Mouse (Mus musculus) CD4-positive, CD25-positive, alpha-beta regulatory T cell, adult 2 months (primary cell): ENCODE results near the gene Stx3.

Source experiments
- DNase-seq: peaks from one replicate; pipeline ENCODE4 v3.0.0-alpha.2; 2012; ENCODE audit warnings: low read depth, low spot score

Gene Stx3

DNA sequence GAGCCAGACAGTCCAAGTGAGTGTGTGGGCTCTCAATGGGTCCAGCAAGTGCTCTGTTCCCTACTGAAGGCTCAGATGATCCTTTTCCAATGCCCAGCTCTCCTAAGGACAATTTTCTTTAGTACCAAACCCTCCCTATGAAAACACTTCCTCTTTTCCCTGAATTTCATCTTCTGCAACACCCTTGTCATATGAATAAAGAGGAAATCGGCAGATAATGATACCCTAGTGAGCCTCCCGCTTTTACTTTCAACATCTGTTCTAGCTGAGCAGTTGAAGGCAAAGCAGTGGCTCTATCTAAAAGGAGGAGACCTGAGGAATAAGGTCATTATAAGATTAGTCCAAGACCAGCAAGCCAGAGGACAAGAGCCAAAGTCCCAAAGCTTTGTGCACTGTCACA is 10.8 kb downstream of the Stx3 start:
- DNase-seq: no peak

DNA sequence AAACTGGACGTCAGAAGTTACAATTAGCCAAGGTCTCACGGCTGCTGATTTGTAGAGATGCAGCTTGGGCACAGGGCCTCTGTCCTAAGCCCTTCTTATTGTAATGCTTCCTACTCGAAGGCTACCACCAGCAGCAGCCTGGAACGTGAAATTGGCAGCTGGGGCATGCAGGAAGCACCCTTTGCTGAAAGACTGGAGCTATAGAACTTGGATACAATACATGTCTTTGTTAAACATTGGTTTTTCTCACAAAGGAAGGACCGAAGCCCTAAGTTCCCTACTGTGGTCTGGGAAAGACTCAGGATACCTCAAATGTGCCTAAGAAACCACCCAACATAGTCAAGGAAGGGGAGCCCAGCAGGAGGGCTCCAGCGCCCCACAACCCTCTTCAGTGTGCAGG is 11.4 kb downstream of the Stx3 start:
- DNase-seq: no peak

DNA sequence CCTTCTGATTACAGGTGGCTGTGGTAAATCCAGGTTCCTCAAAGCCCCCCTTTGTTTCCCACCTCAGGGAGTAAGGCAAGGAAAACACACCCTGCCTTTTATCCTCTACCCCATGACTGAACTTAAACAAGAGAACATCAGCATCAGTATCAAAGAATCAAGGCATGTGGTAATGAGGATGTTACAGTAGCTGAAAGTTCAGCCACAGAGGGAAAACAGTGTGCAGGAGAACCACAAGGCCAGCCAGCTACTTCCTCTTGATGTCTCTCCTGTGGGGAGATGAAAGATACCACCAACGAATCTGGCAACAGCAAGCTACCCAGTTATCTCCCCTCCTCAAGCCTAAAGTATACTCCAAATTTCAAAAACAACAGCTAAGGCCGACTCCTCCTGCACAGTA is 12.0 kb downstream of the Stx3 start:
- DNase-seq: no peak

DNA sequence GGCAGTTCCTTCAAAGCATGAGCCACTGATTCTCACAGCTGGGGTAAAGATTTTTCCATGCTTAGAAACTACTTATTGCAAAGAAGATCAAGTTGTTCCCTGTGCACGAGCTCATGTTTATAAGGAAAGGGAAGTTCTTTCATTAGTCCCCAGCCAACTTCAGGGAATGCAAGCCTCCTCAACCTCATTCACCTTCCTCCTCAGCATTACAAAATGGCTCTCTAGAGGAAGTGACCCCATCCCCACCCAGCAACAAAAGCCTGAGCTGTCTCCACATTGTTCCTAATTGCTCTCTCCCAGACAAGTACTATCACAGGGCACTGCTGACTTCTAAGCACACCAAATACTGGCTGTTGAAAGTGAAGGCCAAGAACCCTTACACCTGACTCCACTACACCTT is 14.8 kb downstream of the Stx3 start:
- DNase-seq: no peak

DNA sequence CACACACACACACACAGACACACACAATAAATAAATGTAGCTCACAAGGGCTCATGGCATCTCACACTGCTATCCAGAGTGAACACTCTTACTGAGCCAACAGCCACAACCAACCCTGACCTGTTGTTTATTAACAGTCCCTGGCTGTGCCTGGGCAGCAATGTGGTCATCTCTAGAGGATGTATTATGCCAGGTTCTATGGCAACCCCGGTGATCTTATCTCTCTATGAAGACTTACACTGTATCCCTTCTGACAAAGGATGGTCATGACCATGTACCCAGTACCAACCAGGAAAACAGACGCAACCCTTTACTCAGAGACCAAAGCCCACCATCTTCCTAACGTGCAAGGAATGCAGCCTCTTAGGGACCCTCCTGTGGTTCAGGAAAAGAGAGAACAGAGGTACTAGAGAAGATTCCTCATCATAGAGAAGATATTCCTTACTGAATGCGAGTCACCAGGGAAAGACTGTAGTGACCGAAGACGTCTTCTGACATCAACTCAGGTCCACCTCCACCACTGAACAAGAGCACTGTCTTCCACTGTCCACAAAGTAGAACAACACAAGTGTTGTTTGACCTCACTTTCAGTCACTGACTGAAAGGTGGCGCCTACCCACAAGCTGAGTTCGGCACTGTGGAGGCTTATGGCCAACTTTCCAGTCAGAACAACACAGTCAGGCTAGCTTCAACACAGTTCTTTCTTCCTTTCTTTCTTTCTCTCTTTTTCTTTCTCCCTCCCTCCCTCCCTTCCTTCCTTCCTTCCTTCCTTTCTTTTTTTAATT is 18.5 kb downstream of the Stx3 start:
- peak; percentile 7 for DNase-seq

DNA sequence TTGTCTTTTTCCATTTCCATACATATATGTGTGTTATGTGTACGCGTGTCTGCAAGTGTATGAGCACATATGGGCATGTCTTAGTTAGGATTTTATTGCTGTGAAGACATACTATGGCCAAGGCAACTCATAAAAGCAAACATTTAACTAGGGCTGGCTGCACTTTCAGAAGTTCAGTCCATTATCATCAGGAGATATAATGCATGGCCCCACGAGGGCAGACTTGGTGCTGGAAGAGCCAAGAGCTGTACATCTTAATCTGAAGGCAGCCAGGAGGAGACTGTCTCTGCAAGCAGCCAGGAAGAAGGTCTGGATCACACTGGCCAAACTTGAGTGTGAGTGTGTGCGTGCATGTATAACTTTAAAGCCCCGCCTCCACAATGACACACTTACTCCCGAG is 24.8 kb downstream of the Stx3 start:
- DNase-seq: no peak

DNA sequence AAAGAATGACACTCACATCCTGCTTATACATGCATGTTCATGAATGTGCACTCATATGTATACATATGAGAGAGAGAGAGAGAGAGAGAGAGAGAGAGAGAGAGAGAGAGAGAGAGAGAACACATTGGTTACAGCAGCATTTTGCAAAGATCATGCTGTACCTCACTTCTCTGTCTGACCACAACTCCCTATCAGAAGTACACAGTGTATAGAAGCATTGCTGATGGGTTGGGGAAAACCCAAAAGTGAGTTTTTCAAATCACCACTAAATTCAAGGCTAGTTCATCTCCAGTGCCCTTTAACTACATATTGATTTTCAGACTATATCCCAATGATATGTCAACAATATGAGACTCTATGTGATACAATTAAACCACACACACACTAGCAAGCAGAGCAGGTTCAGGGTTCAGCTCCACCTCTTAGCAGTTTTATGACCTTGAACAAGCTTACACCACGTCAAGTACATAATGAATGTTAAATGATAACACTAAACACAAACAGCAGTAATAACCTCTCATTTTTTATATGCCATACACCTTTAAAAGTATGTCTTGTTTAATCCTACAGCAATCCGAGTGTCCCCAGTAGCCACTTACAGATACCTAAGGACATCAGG is 25.4 kb downstream of the Stx3 start:
- DNase-seq: no peak

DNA sequence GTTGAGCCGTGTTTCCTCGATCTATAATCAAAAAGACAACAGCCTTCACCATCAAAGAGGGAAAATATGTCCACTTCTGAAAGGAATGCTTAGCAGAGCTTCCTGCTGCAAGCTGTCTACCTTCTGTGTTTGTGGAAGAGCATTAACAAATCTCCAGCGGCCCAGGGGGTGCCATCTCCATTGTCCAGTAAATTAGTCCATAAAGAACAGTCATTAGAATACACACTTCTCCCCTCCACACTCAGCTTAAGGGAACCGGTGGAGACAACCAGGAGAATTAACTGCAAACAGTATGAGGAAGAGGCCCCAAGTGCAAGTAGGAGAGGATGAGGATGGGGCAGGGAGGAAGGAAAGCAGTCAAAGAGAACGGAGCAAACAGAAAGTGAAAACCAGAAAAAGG is 27.4 kb downstream of the Stx3 start:
- DNase-seq: no peak

DNA sequence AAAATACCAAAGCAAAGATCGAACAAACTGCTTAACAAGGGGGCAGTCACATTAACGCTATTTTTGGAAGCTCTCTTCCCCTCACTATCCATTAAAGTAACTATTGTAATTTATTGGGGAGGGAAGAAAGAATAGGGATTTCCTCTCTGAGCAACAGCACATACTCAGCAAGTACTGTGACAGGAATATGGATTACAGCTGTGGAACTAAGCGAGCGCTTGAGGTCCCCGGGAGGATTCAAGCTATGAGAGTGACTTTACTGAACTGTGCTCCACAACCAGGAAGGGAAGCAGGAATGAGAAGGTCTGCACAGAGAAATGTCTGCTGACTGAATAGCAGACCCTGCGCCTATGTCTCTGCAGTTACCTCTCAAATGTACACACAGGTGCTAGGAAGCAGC is 30.3 kb downstream of the Stx3 start:
- DNase-seq: no peak

DNA sequence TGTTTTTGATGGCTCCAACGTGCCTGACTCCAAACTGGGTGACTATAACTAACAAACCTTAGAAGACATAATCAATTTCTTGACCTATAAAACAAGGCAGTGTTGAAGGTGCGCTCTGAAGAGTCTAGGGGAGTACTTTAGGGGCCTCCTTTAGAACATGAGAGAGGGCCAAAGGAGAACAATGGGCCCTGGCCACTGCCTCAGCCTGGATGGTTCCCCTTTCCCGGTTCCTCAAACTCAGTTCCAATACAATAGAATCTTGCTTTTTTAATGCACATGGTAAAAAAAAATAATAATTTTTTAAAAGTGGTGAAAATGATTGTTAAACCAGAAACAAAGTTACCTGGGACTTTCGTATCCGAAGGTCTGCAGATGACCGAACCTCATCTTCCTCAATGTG is 31.4 kb downstream of the Stx3 start:
- no peak for DNase-seq

DNA sequence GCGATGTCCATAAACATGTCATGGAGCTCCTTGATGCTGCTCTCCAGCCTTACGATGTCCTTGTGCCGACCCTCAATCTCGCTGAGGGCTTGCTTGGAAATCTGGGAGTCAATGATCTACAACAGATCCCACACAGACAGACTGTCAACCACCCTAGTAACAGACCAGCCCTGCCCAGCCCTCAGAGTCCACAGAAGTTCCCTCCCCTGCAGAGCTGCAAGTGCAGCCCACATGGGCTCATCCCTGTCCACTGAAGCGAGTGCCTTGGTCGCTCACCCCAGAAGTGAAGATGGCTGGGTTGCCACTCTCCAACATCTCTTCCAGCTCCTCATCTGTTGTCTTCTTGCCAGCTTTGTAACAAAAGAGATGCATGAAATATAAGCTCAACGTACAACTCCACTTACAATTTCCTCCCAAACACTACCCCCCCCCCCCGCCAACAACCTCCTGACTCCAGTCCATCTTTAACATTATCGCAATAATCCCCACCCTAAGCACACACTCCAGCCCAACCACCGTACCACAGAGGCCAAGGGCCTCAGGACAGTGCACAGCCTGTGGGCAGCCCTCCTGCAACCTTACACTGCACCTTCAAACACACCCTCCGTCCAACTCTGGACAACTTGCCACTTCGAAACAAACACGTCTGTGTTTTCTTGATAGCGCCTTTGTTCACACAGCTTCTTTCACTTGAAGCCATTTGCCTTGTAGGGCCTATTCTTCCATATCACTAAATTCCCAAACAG is 33.6 kb downstream of the Stx3 start:
- no peak for DNase-seq

DNA sequence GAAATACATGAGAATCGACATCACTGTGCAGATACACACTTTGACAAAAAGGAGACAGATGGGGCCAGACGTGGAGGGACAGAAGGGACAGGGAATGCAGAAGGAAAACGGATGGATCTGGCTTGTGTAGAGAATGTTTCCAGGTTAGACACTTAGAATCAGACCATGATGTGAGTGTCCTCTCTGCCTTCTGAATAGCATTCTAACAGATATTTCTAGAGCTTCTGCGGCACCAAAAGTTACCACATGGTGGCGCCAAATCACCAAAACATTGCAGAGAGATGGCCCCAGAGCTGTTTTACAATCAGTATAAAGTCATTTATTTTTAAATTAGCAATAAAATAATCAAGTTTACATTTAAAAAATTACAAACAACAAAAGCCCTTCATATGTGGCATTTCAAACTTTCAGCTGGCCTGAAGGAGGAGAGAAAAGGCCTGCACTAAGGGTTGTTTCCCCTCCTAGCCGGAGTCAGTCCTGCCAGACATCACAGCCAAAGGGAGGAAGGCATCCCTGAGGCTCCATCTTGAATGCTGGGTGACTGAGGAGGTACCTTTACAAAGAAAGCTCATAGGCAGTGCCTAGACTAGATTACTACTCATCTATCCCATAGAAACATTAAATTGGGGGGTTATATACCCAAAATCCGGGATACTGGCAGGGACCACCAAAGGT is 41.9 kb downstream of the Stx3 start:
- peak; percentile 72 for DNase-seq

DNA sequence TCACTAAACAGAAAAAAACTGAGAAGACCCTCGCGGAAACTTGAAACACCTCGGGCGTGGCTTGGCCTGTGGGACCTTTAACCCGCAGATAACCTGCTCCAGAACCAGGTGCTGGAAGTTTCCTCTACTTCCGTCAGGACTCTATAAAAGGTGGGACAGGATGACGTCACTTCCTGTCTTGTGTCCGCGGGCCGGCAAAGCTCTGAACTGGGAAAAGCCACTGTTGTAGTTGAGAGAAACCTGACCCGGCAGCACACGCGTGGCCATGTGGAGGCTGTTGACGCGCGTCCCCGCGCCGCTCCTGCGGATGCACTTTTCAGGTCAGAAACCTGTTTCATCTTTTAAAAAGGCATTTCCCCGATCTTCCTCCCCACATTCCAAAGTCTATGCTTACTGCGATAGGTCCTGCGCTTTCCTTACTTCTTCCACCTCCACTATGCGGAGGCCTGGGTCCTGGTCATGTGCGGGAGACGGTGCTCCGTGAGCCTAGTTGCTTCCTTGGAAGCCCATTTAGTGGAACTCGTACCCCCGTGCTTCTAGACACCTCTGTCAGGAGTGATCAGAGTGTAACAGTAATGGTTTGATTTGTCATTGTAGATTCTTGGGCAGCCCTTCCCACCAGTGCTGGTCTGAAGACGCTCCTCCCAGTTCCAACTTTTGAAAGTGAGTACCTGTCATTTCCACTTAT is 48.9 kb downstream of the Stx3 start, which contains the start of gene Mrpl16:
Gene Mrpl16, plus strand, starts transcription at position 187 of the 688 bp plus-strand sequence.
- peak; percentile 94 for DNase-seq

DNA sequence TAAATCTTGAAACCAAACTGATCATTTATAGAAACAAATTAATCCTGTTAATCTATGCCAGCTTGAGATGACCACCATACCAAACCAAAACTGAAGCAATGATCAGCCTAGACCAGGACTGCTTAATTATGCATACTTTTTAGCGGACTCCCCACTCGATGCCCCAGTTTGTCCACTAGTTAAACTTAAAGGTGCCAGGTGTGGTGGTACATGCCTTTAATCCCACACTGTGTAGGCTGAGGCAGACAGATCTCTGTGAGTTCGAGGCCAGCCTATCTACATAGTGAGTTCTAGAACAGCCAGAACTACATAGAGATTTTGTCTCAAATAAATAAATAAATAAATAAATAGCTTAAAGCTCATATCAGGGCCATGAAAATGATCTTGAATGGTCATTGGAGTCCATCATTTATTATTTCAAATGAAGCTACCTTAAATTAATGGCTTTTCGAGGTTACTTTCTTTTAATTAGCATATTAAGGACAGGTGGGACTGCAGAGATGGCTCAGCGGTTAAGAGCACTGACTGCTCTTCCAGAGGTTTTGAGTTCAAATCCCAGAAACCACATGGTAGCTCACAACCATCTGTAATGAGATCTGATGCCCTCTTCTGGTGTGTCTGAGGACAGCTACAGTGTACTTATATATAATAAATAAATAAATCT is 49.8 kb downstream of the Stx3 start:
- no peak for DNase-seq

DNA sequence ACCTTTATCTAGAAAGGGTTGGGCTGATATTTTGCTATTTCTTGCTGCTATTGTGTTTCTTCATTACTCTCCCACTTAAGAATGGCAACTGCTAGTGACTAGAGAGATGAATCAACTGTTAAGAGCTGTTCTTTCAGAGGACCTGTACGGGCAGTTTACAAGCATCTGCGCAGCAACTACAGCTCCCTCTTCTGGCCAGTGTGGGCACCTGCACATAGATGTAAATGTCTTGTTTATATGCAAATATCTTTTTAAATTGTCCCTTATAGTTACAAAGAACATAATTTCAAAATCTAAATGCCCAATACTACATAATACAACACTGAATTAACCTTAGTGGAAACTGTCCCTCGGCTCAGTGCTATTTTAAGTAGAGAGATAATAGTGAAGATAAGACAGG is 51.0 kb downstream of the Stx3 start:
- DNase-seq: peak; percentile 81

DNA sequence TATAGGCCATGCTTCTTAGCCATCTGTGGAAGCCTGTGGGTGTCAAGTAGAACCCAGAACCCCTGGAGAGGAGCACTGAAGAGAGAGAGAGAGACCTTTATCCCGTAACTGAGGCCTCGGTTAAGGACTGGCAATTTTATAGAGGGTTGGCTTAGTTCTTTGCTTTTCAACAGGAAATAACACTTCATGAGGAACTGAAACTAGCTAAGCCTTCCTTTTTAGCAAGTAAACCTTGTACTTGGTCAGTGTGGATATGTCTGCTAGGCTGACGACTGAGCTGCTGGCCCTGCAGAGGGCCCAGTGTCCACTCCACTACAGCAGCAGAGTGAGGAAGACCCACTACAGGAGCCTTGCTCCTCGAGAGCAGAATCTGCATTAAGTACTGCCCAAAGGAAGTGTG is 52.8 kb downstream of the Stx3 start:
- no peak for DNase-seq

DNA sequence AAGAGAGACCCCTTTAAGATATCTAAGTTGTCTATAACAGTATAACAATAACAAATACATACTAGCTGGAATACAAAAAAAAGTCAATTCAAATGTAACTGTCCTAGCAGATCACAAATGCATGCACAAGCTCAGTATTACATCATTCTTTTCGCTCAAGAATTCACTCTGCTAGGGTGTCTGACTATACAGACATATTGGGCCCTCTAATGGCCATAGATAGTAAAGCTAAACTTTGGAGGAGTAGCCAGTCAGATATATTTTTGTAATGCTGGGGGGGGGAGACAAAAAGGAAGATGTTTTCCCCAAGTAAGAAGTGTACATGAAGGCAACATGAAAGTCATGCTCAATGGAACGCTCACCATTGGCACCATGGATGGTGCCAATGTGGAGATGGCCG is 54.1 kb downstream of the Stx3 start:
- DNase-seq: no peak

DNA sequence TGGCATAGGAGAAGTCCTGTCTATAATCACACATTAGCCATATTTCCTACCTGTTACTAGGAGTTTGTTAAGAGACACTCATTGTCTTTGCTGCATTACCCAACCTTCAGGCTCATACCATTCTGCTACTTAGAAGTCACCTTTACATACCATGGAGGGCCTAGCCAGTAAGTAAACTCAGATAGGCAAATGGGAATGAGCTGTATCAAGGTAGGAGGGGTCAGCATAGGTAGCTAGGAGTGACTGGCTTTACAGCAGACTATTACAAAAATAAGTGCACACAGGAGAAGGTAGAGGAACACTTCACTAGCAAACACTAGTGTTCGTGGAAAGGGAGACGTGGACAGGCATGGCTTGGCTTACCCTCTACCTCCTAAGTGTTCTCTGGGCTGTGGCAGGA is 71.9 kb downstream of the Stx3 start, which contains the start of gene Gif:
Gene Gif, plus strand, starts transcription at position 257 of the 400 bp plus-strand sequence.
- no peak for DNase-seq

DNA sequence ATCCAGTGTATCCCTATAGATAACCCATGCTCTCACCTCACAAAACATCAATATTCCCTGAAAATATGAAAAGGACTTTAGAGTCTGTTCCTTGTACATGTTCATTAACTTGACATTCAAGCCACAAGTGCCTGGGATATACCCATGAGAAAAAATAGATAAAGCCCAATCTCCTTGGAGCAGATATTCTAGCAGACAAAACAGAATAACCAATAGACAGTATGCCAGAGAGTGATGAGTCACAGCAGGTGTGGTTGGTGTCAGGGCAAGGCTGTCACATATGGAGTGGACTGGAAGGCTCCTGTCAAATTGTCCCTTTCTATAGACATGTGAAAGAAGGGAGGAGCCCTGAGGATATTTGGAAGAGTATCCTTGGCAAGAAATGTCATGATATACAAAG is 73.5 kb downstream of the Stx3 start:
- DNase-seq: no peak

DNA sequence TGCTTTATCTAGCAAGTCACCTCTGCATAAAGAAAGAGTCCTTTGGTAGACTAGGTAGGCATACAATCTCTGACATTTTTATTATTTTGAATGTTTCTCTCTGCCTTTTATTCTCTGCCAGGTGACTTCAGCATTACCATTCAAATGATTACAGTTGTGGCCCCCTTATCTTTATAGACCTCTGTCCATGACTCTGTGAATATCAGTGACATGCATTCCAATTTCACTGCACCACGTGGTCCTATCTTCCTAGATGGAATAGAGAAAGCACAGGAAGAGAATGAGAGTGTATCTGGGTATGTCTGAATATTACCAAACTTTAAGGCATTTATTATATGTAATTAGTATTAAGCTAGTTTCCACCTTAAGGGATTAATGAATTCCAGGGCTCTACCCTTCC is 82.7 kb downstream of the Stx3 start:
- DNase-seq: no peak

DNA sequence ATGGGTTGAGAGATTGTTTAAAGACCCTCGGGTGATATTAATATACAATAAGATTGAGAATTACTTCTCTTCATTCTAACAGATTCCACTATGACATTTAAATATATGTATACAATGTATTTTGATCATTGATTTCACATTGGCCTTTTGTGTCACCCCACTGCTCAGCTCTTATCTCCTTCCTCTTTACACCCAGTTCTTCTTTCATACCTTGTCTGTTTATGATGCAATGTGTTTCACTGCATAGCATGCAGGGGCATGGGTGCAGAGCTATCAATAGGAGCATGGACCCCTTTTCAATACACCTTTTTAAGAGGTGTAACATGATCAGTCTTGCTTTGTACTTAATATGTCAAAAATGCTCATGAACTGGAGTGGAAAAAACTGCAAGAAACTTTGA is 88.9 kb downstream of the Stx3 start:
- no peak for DNase-seq
